In genomic region chrX:9747305-9747938, GRCm38 (mm10) we compare ENCODE assay signal across 8 mouse cellular contexts.
DNase-seq lines count a peak whose midpoint lies in the region; ATAC-seq and TF ChIP-seq lines count a peak whose summit lies in the region.

No protein-coding gene starts in this region.

- no peak for ATAC-seq in erythroblast, adult 5-6 weeks (replicated peaks; ENCODE audit: low FRiP score, poor library complexity, severe bottlenecking)
- peak; percentile 80 for ATAC-seq in kidney, embryonic 14.5 days (ENCODE audit: low FRiP score, low TSS enrichment)
- ATAC-seq in limb, embryonic 15.5 days (ENCODE audit: insufficient number of reproducible peaks, low FRiP score, low TSS enrichment, low read depth) = no peak
- ATAC-seq in midbrain, postnatal 0 days (ENCODE audit: low FRiP score) = 0 out of 2 replicates have a peak, but pooled peaks have one; percentile 23
- ATAC-seq in stomach, embryonic 16.5 days (ENCODE audit: insufficient read depth, low FRiP score) = peak; percentile 84; the same call in 1 of the 2 replicates

- H3K9ac ChIP-seq in kidney, embryonic 14.5 days (ENCODE audit: low read depth, low read length) = no peak overlapping the region
- no peak overlapping the region for H3K9ac ChIP-seq in limb, embryonic 15.5 days
- no peak overlapping the region for H3K9ac ChIP-seq in midbrain, postnatal 0 days (replicated peaks; ENCODE audit: low read length, poor library complexity, severe bottlenecking)
- H3K9ac ChIP-seq in stomach, embryonic 16.5 days (ENCODE audit: low read length) = peak overlapping the region; percentile 34

- peak overlapping the region; percentile 45 for H3K4me2 ChIP-seq in kidney, embryonic 14.5 days (replicated peaks; ENCODE audit: low read depth, low read length)
- peak overlapping the region; percentile 51 for H3K4me2 ChIP-seq in limb, embryonic 15.5 days
- H3K4me2 ChIP-seq in midbrain, postnatal 0 days (ENCODE audit: low read depth, low read length, poor library complexity, severe bottlenecking) = peak overlapping the region; percentile 57
- peak overlapping the region; percentile 55 for H3K4me2 ChIP-seq in stomach, embryonic 16.5 days (ENCODE audit: low read depth, low read length)

- H3K27me3 ChIP-seq in erythroblast, embryonic 14.5 days (ENCODE audit: control insufficient read depth) = no peaks in the 10 kb centered on the region; the same call in 1 of the 2 replicates
- no peaks in the 10 kb centered on the region for H3K27me3 ChIP-seq in kidney, embryonic 14.5 days (ENCODE audit: control insufficient read depth, insufficient read depth, low read length)
- no peaks in the 10 kb centered on the region for H3K27me3 ChIP-seq in limb, embryonic 15.5 days
- no peaks in the 10 kb centered on the region for H3K27me3 ChIP-seq in midbrain, postnatal 0 days (ENCODE audit: insufficient read depth, low read length)
- H3K27me3 ChIP-seq in stomach, embryonic 16.5 days (ENCODE audit: control insufficient read depth, insufficient read depth, low read length) = no peaks in the 10 kb centered on the region

- peak; percentile 1 for DNase-seq in cerebellum, adult 9-11 months
- DNase-seq in frontal cortex, postnatal 25 days (ENCODE audit: low spot score in 2 of 2) = peak; percentile 5 to 28
- peak; percentile 13 for DNase-seq in midbrain, postnatal 0 days (ENCODE audit: low spot score)

- TF ChIP-seq CTCF in midbrain, postnatal 0 days (IDR thresholded peaks at IDR 0.05) = peak; percentile 55

- no peaks in the 10 kb centered on the region for H3K36me3 ChIP-seq in erythroblast, embryonic 14.5 days (ENCODE audit: control insufficient read depth)
- H3K36me3 ChIP-seq in kidney, embryonic 14.5 days (ENCODE audit: control insufficient read depth, insufficient read depth, low read length) = no peaks in the 10 kb centered on the region
- H3K36me3 ChIP-seq in limb, embryonic 15.5 days = no peaks in the 10 kb centered on the region
- no peaks in the 10 kb centered on the region for H3K36me3 ChIP-seq in midbrain, postnatal 0 days (ENCODE audit: insufficient read depth, low read length)
- no peaks in the 10 kb centered on the region for H3K36me3 ChIP-seq in stomach, embryonic 16.5 days (ENCODE audit: control insufficient read depth, insufficient read depth, low read length)

- peak overlapping the region; percentile 51 for H3K4me3 ChIP-seq in erythroblast, embryonic 14.5 days (replicated peaks)
- H3K4me3 ChIP-seq in kidney, embryonic 14.5 days (ENCODE audit: low read length) = peak overlapping the region; percentile 34
- H3K4me3 ChIP-seq in limb, embryonic 15.5 days = peak overlapping the region; percentile 34
- H3K4me3 ChIP-seq in midbrain, postnatal 0 days (ENCODE audit: low read depth, low read length) = peak overlapping the region; percentile 33
- H3K4me3 ChIP-seq in stomach, embryonic 16.5 days (replicated peaks; ENCODE audit: low read length) = peak overlapping the region; percentile 43

- 27% methylated on average over 25 of the region's 27 CpGs for WGBS in kidney, embryonic 14.5 days
- 27% methylated on average over 20 of the region's 27 CpGs for WGBS in limb, embryonic 15.5 days
- WGBS in midbrain, postnatal 0 days = 13% methylated on average over 9 of the region's 27 CpGs
- WGBS in stomach, embryonic 16.5 days = 24% methylated on average over 20 of the region's 27 CpGs

- no peak overlapping the region for H3K27ac ChIP-seq in kidney, embryonic 14.5 days (ENCODE audit: low read depth, low read length)
- no peak overlapping the region for H3K27ac ChIP-seq in limb, embryonic 15.5 days
- H3K27ac ChIP-seq in midbrain, postnatal 0 days (ENCODE audit: low read depth, low read length) = no peak overlapping the region
- no peak overlapping the region for H3K27ac ChIP-seq in stomach, embryonic 16.5 days (ENCODE audit: low read length)

- H3K9me3 ChIP-seq in erythroblast, embryonic 14.5 days (ENCODE audit: control insufficient read depth, low read length) = no peaks in the 10 kb centered on the region
- H3K9me3 ChIP-seq in kidney, embryonic 14.5 days (ENCODE audit: control insufficient read depth, low read length) = no peaks in the 10 kb centered on the region
- no peaks in the 10 kb centered on the region for H3K9me3 ChIP-seq in limb, embryonic 15.5 days
- no peaks in the 10 kb centered on the region for H3K9me3 ChIP-seq in midbrain, postnatal 0 days (ENCODE audit: low read length)
- no peaks in the 10 kb centered on the region for H3K9me3 ChIP-seq in stomach, embryonic 16.5 days (replicated peaks; ENCODE audit: control insufficient read depth, low read length)

- H3K4me1 ChIP-seq in erythroblast, embryonic 14.5 days (ENCODE audit: control insufficient read depth) = peaks cover 3% of the 10 kb centered on the region; the same call in 1 of the 2 replicates
- no peaks in the 10 kb centered on the region for H3K4me1 ChIP-seq in kidney, embryonic 14.5 days (ENCODE audit: control insufficient read depth, insufficient read depth, low read length)
- no peaks in the 10 kb centered on the region for H3K4me1 ChIP-seq in limb, embryonic 15.5 days
- no peaks in the 10 kb centered on the region for H3K4me1 ChIP-seq in midbrain, postnatal 0 days (ENCODE audit: insufficient read depth, low read length)
- H3K4me1 ChIP-seq in stomach, embryonic 16.5 days (ENCODE audit: control insufficient read depth, insufficient read depth, low read length) = no peaks in the 10 kb centered on the region

Comparison
In these comparisons a context has a peak if more than half of its experiments do, and no peak if none do; other contexts are left out.
1. ATAC-seq: peak in kidney, embryonic 14.5 days (single experiment), midbrain, postnatal 0 days (single experiment) and stomach, embryonic 16.5 days (single experiment); none in erythroblast, adult 5-6 weeks (single experiment) and limb, embryonic 15.5 days (single experiment).
2. Peak in every context shown above with its lines, with median percentiles within 50 percentile points of each other: H3K4me3 ChIP-seq, DNase-seq and H3K4me2 ChIP-seq.